Mouse (Mus musculus) neutrophil, adult 5-6 weeks (primary cell): ENCODE measurements around the gene Sash1. TPM values are rescaled to one million over a fixed set of nuclear protein-coding genes. Genes with fewer than 3 reads are reported as not detected.

Experiments
- ATAC-seq: fragments of 151-379, 151-347 bp; 2 replicates; pipeline ENCODE4 v1.8.0; 2017; ENCODE audit warnings: mild to moderate bottlenecking, moderate TSS enrichment; ENCODE audit not compliant: insufficient number of reproducible peaks, poor library complexity, low FRiP score, severe bottlenecking; ENCODE audit errors: extremely low read depth
- total RNA-seq: library from RNA; stranded (forward); fragments of 200-1000 nt; gene quantifications from 2 replicates; pipeline ENCODE4 v1.2.3, GENCODE M21; 2017

Sash1 gene
- total RNA-seq, 1 experiment from 2014 or later, result 1.0 TPM

DNA sequence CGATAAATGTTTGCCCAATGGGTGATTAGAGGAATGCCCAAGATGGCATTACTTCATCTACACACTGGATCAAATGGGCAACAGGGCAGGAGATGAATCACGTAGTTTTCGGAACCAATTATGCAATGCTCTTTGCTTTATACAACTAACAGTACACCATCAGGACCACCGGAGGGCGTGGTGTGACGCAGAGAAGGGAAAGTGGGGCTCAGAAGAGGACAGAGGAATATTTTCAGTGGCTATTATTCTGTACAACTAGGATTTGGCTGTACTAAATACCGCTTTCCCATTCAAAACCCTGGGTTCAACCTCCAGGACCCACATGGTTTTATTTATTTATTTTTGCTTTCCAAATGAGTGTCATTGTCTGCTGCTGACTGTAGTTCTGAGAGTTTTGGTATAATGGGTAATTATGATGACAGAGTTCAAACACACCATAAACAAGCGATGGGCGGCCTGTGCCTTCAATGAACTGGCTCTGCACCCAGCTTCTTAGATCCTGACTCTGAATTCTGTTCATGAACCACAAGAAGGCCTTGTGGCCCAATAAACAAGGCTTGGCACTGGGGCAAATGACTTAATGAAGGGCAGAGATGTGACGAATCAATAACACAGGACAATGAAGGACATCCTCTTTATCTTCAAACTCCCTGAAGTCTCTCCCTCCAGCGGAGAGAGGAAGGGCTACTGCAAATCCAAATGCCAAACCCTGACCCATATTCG, 114.8 kb downstream of the Sash1 start:
- ATAC-seq, result no peak

DNA sequence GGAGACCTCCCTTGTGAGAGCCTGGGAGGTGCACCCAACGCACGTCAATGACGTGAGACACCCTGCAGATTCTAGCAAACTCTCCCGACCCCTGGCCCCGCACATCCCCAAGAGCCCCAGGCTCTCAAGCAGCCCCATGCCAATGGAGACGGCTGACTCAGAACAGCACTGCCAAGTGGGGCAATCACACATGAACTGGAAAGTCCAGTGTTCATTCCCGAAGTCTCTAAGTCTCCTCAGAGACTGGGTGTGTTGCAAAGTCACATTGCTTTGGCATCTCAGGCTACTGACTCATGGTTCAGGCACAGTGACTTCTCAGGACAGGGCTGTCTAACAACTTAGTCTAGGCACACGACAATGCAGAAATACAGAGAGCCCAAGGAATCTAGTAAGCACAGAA, 117.2 kb downstream of the Sash1 start:
- no peak for ATAC-seq

DNA sequence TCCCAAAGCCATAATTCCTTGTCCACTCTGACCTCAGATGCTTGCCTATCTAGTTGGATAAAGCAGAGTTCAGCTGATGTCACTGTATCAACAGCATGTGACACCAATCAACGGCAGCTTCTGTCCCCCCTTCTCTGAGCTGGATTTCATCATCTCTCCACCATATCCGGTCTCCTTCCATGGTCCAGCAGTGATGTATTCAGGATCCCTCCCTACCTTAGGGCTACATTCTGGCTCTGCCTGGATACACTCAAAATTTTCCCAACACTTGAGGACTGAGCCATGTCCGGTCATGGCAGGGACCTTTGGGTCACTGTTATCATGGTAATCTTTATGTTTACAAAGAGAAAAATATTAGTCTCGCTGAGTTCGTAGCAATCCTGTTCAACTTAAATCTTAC, 118.5 kb downstream of the Sash1 start:
- ATAC-seq, result no peak

DNA sequence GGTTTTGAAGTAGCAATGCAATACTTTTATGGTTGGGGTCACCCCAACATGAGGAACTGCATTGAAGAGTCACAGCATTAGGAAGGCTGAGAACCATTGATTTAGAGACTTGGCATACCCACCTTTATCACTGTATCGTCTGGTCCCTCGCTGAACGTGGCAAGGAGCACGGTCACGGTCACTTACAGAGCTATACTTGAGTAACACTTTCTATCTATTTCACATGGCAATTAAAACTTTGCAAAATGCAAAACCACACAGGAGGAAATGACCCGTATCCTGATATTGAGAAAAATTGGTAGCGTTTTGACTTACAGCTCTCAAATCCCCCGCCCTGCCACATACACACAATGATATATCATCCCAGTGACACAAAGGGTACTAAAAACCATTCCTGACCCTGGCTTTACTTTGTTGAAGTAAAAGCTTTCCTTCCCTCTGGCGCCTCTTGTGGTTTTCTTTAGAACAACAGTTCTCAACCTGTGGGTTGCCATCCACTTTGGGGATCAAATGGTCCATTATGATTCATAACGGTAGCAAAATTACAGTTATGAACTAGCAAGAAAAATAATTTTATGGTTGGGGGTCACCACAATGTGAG, 119.8 kb downstream of the Sash1 start:
- ATAC-seq, result no peak

DNA sequence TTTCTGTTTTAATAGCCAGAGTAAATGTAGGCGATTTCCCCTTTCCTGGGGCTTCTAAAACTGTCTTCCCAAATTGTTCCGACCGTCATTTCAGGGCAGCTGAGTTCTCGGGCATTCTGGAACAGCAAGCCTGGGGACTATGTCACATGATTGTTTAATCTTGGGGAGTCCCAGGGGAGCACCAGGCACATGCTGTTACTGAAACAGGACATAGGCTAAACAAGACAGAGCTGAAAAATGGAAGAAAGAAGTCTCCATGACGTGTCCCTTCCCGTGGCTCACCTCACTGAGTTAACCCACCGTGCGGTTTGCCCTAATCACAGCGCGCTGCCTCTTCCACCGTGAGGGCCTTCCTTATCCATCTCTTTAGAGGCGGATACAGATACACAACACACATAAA, 123.1 kb downstream of the Sash1 start:
- ATAC-seq, result no peak

DNA sequence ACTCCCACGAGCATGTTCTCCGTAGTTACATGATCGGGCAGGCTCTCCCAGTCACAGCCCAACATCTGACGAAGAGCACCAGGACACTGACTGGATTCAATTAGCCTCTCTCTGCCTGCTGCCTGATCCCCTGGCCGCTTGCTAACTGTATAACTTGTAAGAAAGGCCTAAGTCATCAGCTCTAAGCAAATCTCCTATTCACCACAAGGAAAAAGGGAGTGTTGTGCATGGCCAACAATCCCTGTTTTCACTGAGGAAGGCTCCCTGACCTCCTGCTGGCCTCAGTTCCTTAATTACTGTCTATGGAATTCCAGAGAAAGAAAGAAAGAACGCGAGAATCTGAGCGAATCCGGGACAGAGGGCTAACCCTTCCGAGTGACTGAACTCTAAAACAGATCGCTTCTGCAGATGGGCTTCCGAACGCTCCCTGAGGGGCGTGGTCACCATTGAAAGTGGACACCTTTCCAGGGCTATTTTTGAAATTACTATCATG, 123.6 kb downstream of the Sash1 start:
- ATAC-seq, result no peak

DNA sequence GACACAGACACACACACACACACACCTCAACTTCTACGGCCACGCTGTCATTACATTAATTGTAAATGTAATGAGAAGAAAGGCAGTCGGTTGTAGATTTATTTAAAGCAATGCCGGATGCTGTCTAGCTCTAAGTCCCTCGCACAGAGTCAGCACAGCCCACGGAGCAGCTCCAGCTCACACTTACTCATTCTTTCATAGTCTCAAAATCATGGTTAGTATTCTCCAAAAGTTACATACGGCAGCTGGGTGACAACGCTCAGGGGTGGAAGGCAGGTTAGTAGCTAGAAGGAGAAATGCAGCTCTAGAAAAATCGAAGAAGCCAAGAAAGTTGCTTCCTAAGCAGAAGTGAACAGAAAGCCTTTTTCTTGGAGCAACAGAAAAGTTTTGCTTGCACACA, 124.2 kb downstream of the Sash1 start:
- ATAC-seq, result no peak

DNA sequence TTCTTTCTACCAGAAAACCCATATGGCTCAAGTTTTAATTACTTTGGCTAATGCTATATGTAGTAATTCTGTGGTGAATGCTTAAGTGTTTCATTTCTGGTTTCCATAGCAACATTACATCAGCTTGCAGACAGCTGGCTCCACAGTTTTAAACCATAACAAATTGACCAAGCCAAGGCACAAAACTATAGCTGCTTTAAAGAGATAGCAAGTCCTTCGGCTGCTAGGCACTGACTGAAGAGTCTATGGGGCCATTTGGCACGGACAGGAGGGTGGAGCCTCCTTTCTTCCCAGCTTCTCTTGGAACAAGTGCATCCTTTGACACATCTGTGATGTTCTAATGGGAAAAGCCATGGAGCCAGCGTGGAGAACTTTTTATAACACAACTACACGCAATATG, 125.3 kb downstream of the Sash1 start:
- ATAC-seq, result no peak

DNA sequence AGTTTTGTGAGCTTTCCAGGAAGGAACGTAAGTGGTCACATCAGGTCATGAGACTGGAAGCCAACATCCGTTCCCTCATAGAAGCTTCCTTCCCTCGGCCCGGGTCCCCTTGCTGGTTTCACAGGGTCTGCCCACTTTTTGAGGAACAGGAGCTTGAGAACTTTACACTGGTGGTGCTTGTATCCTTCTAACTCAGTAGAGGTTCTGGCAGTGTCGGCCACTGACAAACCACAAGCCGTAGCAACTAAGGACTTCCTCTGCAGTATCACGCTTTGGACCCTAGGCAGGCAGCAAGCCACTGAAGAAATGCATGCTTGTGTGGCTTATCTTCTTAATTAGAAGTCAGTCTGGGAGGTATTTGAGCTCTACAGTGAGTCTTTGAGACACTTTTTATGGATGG, 126.6 kb downstream of the Sash1 start:
- ATAC-seq, result no peak

DNA sequence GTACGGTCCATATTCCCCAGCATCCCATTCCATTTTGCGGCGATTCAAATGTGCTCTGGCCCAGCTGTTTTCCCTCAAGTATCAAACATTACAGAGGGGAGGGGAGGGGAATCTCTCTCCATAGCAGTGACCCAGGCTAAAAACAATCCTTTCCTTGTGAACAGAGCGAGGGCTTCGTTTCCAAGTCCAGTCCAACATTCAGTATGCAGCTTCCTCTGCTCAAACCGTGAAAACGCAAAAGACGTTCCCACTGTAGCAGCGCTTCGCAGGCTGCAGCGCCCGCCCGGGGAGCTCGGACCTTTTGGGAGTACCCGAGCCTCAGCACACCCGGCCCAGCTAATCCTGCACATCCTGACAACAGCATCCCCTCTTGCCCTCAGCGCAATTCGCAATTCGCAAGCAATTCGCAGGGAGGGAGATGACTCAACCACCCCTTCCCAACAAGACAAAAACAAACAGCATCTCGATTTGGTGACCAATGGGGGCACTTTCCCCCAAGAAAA, 128.4 kb downstream of the Sash1 start:
- ATAC-seq, result no peak

DNA sequence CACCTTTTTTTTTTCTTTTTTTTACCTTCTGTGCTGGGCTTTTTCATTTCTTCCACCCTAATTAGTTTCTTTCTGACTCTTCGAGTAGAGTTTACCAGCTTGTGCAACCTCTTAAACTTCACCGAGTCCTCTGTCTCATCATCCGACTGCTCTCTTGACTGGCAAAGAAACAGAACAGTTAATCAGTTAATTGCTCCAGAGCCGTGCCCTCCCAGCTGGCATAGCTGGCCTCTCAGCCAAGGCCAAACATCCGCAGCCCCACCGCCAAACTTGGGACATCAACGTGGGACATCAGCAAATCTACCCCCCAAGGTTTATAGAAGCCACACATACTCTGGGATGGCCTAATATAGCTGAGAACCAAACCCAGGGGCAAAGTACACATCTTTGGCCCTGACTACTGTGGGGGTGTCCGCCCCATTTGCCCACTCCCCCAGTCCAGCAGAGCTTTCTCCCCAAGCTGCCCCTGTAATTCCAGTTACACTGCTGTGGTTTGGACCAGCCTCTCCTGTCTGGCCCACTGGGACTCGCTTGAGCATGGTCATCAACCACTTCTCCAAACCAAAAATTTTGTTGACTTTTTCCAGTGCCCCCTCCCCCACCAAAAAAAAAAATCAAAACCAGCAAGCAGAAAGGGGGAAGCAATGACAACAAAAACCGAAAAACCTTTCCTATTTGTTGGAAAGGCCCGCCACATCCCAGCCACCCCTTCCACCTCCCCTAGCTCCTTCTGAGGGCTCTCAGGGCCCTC, 129.1 kb downstream of the Sash1 start:
- no peak for ATAC-seq

DNA sequence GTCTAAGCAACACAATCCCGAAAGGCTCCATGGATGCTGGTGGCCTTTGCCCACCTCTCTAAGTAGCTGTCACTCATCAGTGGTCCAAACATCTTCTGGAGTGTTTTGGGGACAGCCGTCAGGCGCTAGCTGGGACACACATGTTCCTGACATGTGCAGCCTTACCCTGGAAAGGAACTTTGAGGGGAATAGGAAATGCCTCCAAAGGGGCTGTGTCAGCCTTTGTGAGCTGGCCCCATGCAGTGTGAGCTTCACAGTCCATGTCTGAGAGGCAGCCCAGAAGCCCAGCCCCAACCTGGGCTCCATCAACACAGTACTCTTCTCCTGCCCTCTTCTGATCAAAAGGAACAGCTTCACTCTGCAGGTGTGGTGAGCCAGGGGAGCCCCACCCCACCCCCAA, 132.5 kb downstream of the Sash1 start:
- ATAC-seq, result no peak

DNA sequence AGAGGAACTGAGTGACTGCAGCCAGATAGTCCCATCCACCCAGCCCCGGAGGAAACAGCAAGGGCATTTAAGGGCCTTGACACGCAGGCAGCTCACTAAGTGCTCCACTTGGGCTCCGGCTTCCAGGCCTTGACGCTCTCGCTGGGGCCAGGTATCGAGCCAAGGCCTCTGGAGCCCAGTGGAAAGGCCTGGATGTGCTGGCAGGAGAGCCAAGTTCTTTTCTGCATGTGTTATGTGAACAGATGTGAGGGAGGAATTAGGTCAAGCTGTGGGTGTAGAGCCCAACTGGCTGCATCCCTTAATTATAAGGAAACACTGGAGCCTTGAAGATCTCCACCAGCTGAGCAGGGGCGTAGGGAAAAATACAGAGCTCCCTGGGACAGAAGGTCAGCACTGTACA, 133.4 kb downstream of the Sash1 start:
- no peak for ATAC-seq

DNA sequence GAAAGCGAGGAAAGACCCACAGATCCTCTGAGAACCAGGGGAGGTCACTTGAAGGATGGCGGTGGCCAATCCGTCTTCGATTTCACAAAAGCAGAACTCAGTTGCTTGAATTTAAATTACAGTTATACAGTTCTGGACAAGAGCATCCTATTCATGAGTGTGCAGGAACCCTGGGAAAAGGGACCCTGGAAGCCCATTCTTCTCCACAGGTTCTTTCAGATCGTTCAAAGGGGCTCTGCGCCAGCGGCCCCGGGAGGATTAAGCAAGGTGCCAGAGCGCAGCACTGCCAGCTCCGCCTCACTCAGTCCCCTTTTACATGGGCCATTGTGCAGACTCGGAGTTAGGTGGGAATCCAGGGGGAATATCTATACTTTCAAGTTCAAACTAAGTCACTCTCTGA, 136.3 kb downstream of the Sash1 start:
- no peak for ATAC-seq

DNA sequence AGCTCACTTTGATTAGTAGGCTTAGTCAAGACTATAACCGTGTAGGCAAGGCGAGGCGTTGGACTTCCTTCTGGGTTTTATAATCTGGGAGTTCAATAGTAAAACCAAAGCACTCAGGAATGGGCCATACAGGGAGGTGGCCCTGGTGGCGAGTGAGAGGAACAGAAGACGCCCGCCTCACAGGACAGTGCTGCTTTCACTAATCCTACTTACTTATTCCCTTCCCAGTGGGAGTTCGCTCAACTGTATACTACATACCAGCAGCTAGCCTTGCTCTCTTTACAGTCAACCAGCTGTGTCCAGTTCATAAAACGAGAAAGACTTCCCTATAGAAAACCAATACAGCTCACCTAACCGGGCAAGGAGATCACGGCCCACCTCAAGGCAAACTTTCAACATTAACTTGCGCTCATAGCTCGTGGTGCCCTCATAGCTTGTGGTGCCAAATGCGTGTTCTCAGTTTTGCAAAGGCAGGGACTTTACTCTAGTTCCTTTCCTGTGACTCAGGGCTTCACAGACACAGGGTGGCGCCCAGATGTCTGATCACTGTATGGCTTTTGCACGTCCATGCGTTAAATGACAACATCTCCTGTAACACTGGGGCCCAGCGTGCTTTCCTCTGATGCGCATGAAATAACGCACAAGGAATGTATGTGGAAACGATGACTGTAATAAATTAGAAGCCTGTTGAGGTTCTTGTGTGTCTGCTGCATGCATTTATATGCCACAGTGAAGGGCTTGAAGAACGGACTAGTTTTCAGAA, 138.2 kb downstream of the Sash1 start:
- no peak for ATAC-seq

DNA sequence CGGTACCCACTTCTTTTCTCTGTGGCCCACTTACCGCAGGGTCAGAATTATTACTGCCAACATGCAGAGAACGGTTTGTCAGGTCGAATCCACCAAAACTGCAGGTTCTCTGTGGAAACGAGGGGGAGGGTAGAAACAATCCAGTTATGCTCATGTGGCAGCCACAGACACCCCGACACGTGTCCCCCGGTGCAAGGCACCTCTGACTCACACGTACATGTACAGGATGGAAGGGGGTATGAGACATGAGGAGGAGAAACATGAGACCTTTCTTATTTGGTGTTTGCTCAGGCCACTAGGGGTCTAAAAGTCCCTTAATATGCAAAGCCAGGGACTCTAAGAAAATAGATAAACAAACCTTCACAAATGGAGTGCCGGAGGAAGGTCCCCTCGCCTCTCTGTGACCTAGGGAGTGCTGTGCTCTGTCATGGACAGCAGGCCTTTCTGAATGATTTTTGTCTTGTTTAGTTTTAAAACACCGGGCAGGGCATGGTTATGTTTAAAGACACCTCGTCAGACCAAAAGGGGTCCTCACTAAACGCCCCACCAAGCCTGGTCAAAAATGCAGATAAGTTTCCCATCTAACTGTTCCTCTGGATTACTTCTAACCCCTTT, 139.7 kb downstream of the Sash1 start:
- ATAC-seq, result no peak

DNA sequence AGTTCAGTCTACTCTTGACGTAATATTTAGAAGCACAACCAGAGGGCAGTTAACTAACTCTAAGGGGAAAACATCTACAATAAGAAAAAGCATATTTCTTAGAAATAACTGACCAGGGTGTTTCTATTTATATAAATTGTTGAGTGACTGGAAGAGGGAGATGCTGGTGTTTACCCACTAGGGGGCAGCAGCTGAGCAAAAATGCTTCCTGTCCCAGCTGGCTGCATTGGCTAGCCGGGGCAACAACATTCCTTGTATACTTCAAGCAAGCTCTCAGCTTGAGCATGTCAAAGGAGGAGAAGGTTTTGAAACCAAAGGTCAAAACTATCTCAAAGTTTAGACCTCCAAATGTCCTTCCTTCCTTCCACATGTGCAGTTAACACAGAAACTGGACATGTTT, 143.0 kb downstream of the Sash1 start:
- no peak for ATAC-seq

DNA sequence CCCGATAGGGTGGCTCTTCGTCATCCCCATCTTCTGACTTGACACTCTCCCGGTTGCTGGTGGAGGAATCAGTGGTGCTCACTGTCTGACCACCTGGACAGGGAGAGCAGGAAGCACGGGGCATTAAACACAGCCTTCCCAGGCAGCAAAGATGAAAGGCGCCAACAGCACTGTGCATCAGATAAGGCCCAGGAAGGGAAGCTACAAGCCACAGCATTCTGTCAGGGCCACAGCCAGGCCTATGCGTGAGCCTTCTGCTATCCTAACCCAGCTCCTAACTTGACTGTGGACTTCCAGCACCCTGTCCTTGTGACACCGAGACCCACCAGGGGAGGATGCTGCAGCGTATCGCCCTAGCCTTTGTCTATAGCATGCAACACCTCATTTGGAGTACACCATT, 144.4 kb downstream of the Sash1 start:
- no peak for ATAC-seq

DNA sequence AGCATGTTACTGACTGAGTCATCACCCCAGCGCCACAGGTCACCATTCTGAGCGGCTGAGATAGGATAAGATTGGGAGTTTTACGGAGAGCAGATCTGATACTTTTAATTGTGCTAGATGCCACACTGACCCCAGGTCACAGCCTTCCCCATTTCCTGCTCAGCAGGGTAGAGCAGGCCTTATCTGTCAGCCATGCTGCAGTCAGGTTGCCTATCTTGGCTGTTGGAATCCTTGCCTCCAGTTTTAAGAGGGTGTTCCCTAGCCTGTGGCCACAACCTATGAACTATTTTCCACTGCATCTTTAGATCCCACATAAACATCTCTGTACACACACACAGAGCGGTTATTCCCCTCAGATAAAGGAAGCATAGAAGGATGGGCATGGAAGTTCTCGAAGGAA, 145.1 kb downstream of the Sash1 start:
- ATAC-seq, result no peak
